ENCODE assay signal across 23 mouse cellular contexts in the genomic region with DNA sequence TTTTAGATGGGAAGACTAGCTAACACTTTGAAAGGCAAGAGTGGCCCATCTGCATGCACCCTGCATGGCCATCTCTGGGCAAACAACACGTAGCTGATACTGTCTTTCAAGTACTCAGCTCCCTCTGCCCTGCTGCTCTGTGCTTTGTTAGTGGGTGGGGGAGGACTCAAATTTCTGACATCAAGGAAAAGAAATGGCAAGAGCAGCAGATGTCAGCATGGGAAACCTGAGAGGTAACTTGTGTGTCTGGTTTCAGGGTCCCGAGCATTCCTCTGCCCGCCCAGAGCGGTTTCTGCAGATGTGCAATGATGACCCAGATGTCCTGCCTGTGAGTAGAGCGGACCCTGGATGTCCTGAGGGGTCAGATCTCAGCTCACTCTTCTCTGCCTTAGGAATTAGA.
"Had no signal": no experiment of that assay in that cellular context is flagged by ENCODE, and none has a peak within 500 bp of the region (broad histone marks: within the 10 kb centered on the region; RNA-seq: fewer than 3 reads in every experiment).

No protein-coding gene starts in this region.

- H3K4me2 ChIP-seq: heart, embryonic 11.5 days; heart, embryonic 13.5 days; heart, embryonic 15.5 days; hindbrain, embryonic 13.5 days; hindbrain, embryonic 15.5 days; limb, embryonic 13.5 days; limb, embryonic 15.5 days; liver, embryonic 12.5 days had no signal

- H3K4me1 ChIP-seq: heart, embryonic 13.5 days; heart, embryonic 15.5 days; hindbrain, embryonic 13.5 days; hindbrain, embryonic 15.5 days; limb, embryonic 13.5 days; limb, embryonic 15.5 days; liver, embryonic 12.5 days had no signal

- H3K9me3 ChIP-seq: heart, embryonic 13.5 days; heart, embryonic 15.5 days; hindbrain, embryonic 13.5 days; hindbrain, embryonic 15.5 days; limb, embryonic 13.5 days; limb, embryonic 15.5 days; liver, embryonic 12.5 days had no signal

- DNase-seq: forebrain, postnatal 0 days; gastrocnemius, postnatal 14 days; gastrocnemius, postnatal 36 days; heart, adult 18-20 months; heart, postnatal 14 days; heart, postnatal 36 days; kidney, adult 18-20 months; kidney, adult 8-10 months; kidney, postnatal 25 days; layer of hippocampus, adult 9-11 months; layer of hippocampus, postnatal 36 days; left cerebral cortex, postnatal 4 days had no signal

- H3K4me3 ChIP-seq: heart, embryonic 13.5 days; heart, embryonic 15.5 days; hindbrain, embryonic 13.5 days; hindbrain, embryonic 15.5 days; limb, embryonic 13.5 days; limb, embryonic 15.5 days; liver, embryonic 12.5 days had no signal

- H3K27ac ChIP-seq: heart, embryonic 13.5 days; heart, embryonic 15.5 days; hindbrain, embryonic 13.5 days; hindbrain, embryonic 15.5 days; hindbrain, postnatal 0 days; limb, embryonic 13.5 days; limb, embryonic 15.5 days; liver, embryonic 12.5 days; liver, embryonic 14.5 days had no signal

- ATAC-seq: forebrain, postnatal 0 days; hindbrain, postnatal 0 days; intestine, embryonic 16.5 days; liver, embryonic 12.5 days had no signal

- H3K27me3 ChIP-seq: heart, embryonic 13.5 days; heart, embryonic 15.5 days; hindbrain, embryonic 13.5 days; hindbrain, embryonic 15.5 days; limb, embryonic 13.5 days; limb, embryonic 15.5 days; liver, embryonic 12.5 days had no signal

- H3K9ac ChIP-seq: forebrain, postnatal 0 days; heart, embryonic 13.5 days; heart, embryonic 15.5 days; hindbrain, embryonic 13.5 days; hindbrain, embryonic 15.5 days; limb, embryonic 13.5 days; limb, embryonic 15.5 days; liver, embryonic 12.5 days; liver, embryonic 14.5 days had no signal
